Mouse (Mus musculus) brain, adult 10 weeks (tissue): Measurements from ENCODE around the gene A130010J15Rik. TPM values are rescaled to one million over a fixed set of nuclear protein-coding genes. Genes with fewer than 3 reads are reported as not detected.

Experiments used
- polyA plus RNA-seq: library from polyadenylated mRNA; stranded (reverse); fragments of 350-450 nt; fragmentation: Illumina TruSeq; extraction: RNeasy Lipid Tissue Mini Kit (QIAGEN cat#74804); gene quantifications from one replicate; pipeline ENCODE4 v1.2.3, GENCODE M21; 2015; ENCODE audit warnings: low read depth, low replicate concordance

A130010J15Rik gene
- 6.0 TPM for polyA plus RNA-seq

DNA sequence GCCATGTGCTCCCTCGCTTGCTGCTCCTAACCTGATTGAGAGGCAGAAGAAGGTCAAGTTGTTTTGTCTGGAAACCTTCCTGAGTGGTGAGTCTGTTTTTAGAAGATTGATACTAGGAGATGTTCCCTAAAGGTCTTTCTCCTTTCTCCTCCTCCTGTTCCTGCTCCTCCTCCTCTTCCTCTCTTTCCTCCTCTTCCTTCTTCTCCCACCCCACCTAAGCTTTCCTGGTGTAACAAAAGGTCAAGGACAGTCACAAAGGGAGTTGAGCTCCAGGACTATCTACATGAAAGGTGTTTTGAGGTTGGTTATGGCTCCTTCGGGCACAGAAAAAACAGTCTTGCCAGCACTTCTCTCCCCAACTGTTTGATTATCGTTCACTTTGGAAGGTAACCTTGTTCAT, at the start of gene A130010J15Rik:
Gene A130010J15Rik, plus strand, starts transcription at position 301 of the 400 bp plus-strand sequence.

DNA sequence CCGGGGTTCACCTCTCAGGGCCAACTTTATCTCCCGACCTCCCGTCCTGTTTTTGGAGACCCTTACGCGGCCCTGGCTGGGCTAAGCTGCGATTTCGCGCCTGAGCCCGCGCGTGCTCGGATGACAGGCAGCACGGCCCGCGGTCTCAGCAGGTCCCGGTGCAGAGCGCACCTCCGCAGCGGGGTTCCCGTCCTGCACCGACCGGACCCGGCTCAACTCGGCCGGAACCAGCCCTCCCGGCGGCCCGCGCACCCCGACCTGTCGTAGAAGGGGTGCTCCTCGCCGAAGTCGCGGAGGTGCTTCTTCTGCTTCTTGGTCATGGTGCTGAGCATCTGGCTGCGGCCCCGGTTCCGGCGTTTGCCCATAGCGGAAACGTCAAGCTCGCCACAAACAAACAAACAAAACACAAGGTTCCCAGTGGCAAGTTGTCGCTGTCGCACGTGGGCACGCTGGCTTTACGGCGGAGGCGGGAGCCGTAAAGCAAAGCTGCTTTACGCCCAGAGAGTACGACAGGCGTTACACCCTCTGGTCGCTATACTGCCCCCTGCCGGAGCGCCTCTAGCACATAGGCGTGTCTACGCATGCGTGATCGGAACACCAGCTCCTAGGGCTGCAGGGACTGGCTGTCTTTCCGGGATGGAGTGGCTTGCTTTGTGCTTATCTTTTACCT, 37.9 kb upstream of the A130010J15Rik start, which contains the start of gene Diexf:
Gene Diexf, minus strand, starts transcription at position 487 of the 670 bp plus-strand sequence.

DNA sequence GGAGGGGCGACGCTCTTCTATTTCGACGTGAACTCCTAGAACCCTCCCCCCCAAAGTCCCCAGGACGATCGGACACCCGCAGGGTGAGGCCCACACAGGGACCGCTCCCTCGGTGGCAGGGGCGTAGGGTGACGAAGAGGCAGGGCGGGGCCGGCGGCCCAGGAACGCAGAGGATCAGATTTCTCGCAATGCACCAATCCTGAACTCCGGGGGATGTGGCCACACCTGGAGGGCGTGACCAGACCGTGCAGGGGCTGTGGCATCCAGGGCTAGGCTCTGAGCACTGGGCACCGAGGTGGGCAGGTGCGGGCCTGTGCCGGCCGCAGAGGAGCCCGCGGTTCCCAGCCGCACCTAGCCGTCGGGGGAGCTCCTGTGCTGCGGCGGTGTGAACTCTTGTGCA, 15.0 kb upstream of the A130010J15Rik start, which contains the start of gene Irf6:
Gene Irf6, plus strand, starts transcription at position 240 of the 400 bp plus-strand sequence.

DNA sequence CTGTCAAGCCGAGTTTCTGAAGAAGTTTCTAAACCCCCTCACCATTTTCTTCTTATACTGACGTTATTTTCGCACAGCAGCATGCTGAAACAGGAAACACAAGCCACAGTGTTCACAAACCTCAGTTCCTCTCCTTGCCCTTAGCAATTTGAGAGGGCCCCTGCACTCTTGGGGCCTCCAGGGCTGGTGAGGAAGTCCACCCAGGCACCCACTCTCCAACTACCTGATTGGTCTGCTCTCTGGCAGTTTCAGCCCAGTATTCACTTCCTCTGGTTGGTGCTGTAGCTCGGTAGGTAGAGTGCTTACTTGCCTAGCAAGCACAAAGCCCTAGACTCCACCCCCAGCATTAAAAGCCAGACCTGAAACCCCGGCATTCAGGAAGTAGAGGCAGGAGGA, 33.5 kb downstream of the A130010J15Rik start, which contains the start of gene Traf3ip3:
Gene Traf3ip3, minus strand, starts transcription at position 321 of the 396 bp plus-strand sequence.

GRCm38 (mm10) chr1:193207503-193207902, 39.7 kb downstream of the A130010J15Rik start, which contains the start of gene Lamb3:
Lamb3 (plus strand) TSS chr1:193207699.

Other genes starting within 250 kb of the A130010J15Rik start
- gene Syt14, start 132.3 kb upstream of the A130010J15Rik start, polyA plus RNA-seq, result 9.6 TPM
- 13.4 TPM for gene Diexf, start 37.8 kb upstream of the A130010J15Rik start, polyA plus RNA-seq
- gene Irf6, start 14.9 kb upstream of the A130010J15Rik start, polyA plus RNA-seq, result 0.45 TPM
- 0.95 TPM for gene Traf3ip3, start 33.7 kb downstream of the A130010J15Rik start, polyA plus RNA-seq
- gene Lamb3, start 39.7 kb downstream of the A130010J15Rik start, polyA plus RNA-seq, result 0.77 TPM
- gene Hsd11b1, start 96.0 kb downstream of the A130010J15Rik start, polyA plus RNA-seq, result 45.3 TPM
- 14.8 TPM for gene G0s2, start 105.2 kb downstream of the A130010J15Rik start, polyA plus RNA-seq
- 32.2 TPM for gene Camk1g, start 202.3 kb downstream of the A130010J15Rik start, polyA plus RNA-seq